8 mouse cellular contexts compared by ENCODE assay signal in genomic region chr11:70650322-70651175, GRCm38 (mm10). TPM values are rescaled to one million over a fixed set of nuclear protein-coding genes. Genes with fewer than 3 reads are reported as not detected.
DNase-seq lines count a peak whose midpoint lies in the region; ATAC-seq and TF ChIP-seq lines count a peak whose summit lies in the region.

No protein-coding gene starts in this region.

- H3K9ac ChIP-seq in forebrain, embryonic 11.5 days (ENCODE audit: low read length): no peak overlapping the region
- H3K9ac ChIP-seq in forebrain, embryonic 15.5 days (replicated peaks): no peak overlapping the region
- peak overlapping the region; percentile 55 for H3K9ac ChIP-seq in liver, embryonic 11.5 days (ENCODE audit: low read depth, low read length)

- peaks cover 29% of the 10 kb centered on the region for H3K4me1 ChIP-seq in forebrain, embryonic 11.5 days (replicated peaks; ENCODE audit: control insufficient read depth, insufficient read depth, low read length)
- peaks cover 57% of the 10 kb centered on the region for H3K4me1 ChIP-seq in forebrain, embryonic 15.5 days
- peaks cover 36% of the 10 kb centered on the region for H3K4me1 ChIP-seq in thymus, adult 2 months (replicated peaks; ENCODE audit: control insufficient read depth, insufficient read depth, low read length)
- H3K4me1 ChIP-seq in liver, embryonic 11.5 days (replicated peaks; ENCODE audit: control insufficient read depth, insufficient read depth, low read length): peaks cover 54% of the 10 kb centered on the region

- intact Hi-C loops in gastrocnemius, postnatal 14 days (cut with DNase I; ENCODE audit: low total_unique reads): no loop called here
- intact Hi-C loops in left cerebral cortex, postnatal 36 days (cut with DNase I): no loop called here

- TF ChIP-seq CTCF in thymus, adult 2 months (IDR thresholded peaks at IDR 0.05; ENCODE audit: borderline replicate concordance, control insufficient read depth, extremely low read depth, insufficient read depth, low read length, poor library complexity): no peak

- no peak overlapping the region for H3K27ac ChIP-seq in forebrain, embryonic 11.5 days (ENCODE audit: low read depth, low read length)
- H3K27ac ChIP-seq in forebrain, embryonic 15.5 days (replicated peaks): no peak overlapping the region
- peak overlapping the region; percentile 84 for H3K27ac ChIP-seq in thymus, adult 2 months (ENCODE audit: control insufficient read depth, insufficient read depth, low read length)
- H3K27ac ChIP-seq in liver, embryonic 11.5 days (ENCODE audit: low read depth, low read length): peak overlapping the region; percentile 77

- H3K9me3 ChIP-seq in forebrain, embryonic 11.5 days (ENCODE audit: control insufficient read depth, low read length): no peaks in the 10 kb centered on the region
- H3K9me3 ChIP-seq in forebrain, embryonic 15.5 days: no peaks in the 10 kb centered on the region
- H3K9me3 ChIP-seq in liver, embryonic 11.5 days (ENCODE audit: control insufficient read depth, low read length): no peaks in the 10 kb centered on the region

- peak; percentile 46 for DNase-seq in forebrain, embryonic 11.5 days (ENCODE audit: low spot score)
- DNase-seq in thymus, adult 2 months: peak; percentile 45
- no peak for DNase-seq in thymus, adult 18-20 months
- no peak for DNase-seq in liver, embryonic 11.5 days (ENCODE audit: low spot score)
- no peak for DNase-seq in testis, postnatal 10 days (ENCODE audit: low spot score)
- no peak for DNase-seq in gastrocnemius, postnatal 14 days
- no peak for DNase-seq in left cerebral cortex, postnatal 36 days (ENCODE audit: low spot score in 2 of 2)

- no peak overlapping the region for H3K4me2 ChIP-seq in forebrain, embryonic 11.5 days (ENCODE audit: low read depth, low read length, severe bottlenecking)
- H3K4me2 ChIP-seq in forebrain, embryonic 15.5 days (replicated peaks): no peak overlapping the region
- H3K4me2 ChIP-seq in liver, embryonic 11.5 days: peak overlapping the region; percentile 92

- no peak for TF ChIP-seq POLR2A in thymus, adult 2 months (IDR thresholded peaks at IDR 0.05; ENCODE audit: control insufficient read depth, extremely low read depth, insufficient read depth, low read length, poor library complexity)

- H3K36me3 ChIP-seq in forebrain, embryonic 11.5 days (ENCODE audit: control insufficient read depth, insufficient read depth, low read length): peaks cover 21% of the 10 kb centered on the region
- H3K36me3 ChIP-seq in forebrain, embryonic 15.5 days: peaks cover 37% of the 10 kb centered on the region
- H3K36me3 ChIP-seq in thymus, adult 2 months (ENCODE audit: control insufficient read depth, insufficient read depth, low read length): peaks cover 44% of the 10 kb centered on the region
- H3K36me3 ChIP-seq in liver, embryonic 11.5 days (ENCODE audit: control insufficient read depth, insufficient read depth, low read length): peaks cover 34% of the 10 kb centered on the region

- no peaks in the 10 kb centered on the region for H3K27me3 ChIP-seq in forebrain, embryonic 11.5 days (ENCODE audit: control insufficient read depth, insufficient read depth, low read length)
- no peaks in the 10 kb centered on the region for H3K27me3 ChIP-seq in forebrain, embryonic 15.5 days
- no peaks in the 10 kb centered on the region for H3K27me3 ChIP-seq in thymus, adult 2 months (ENCODE audit: control insufficient read depth, insufficient read depth, low read length)
- H3K27me3 ChIP-seq in liver, embryonic 11.5 days (replicated peaks; ENCODE audit: control insufficient read depth, insufficient read depth, low read length): no peaks in the 10 kb centered on the region

- no peak overlapping the region for H3K4me3 ChIP-seq in forebrain, embryonic 11.5 days (ENCODE audit: low read depth, low read length)
- H3K4me3 ChIP-seq in forebrain, embryonic 15.5 days: no peak overlapping the region
- peak overlapping the region; percentile 34 for H3K4me3 ChIP-seq in thymus, adult 2 months (ENCODE audit: control insufficient read depth, insufficient read depth, low read length)
- H3K4me3 ChIP-seq in liver, embryonic 11.5 days (ENCODE audit: low read depth, low read length): peak overlapping the region; percentile 100

- ATAC-seq in forebrain, embryonic 11.5 days (replicated peaks; ENCODE audit: low FRiP score): no peak
- no peak for ATAC-seq in forebrain, embryonic 15.5 days (replicated peaks)
- no peak for ATAC-seq in liver, embryonic 11.5 days (replicated peaks; ENCODE audit: low FRiP score)

- WGBS in forebrain, embryonic 11.5 days: 86% methylated on average over 11 of the region's 12 CpGs
- 84% methylated on average over 12 of the region's 12 CpGs for WGBS in forebrain, embryonic 15.5 days
- WGBS in thymus, adult 2 months: 44% methylated on average over 12 of the region's 12 CpGs
- 54% methylated on average over 12 of the region's 12 CpGs for WGBS in liver, embryonic 11.5 days

RNA-seq across cellular contexts. Expression of gene Slc25a11, which starts 3.3 kb away (rescaled TPM):
- 129 and 137 TPM in 2 replicates for polyA plus RNA-seq in forebrain, embryonic 11.5 days (2014; fragmentation: Nextera tagmentation; extraction: Ambion mirVana)
- polyA plus RNA-seq in forebrain, embryonic 15.5 days (2015; fragmentation: Nextera tagmentation; extraction: Ambion mirVana): 167 and 168 TPM in 2 replicates
- 132 and 162 TPM in 2 replicates for polyA plus RNA-seq in thymus, adult 2 months (2012; rRNA removed)
- polyA plus RNA-seq in liver, embryonic 11.5 days (2014; fragmentation: Nextera tagmentation; extraction: Ambion mirVana): 115 and 126 TPM in 2 replicates
- 100 to 1,000 TPM; 278 to 315 TPM for total RNA-seq in gastrocnemius, postnatal 14 days (2021)
- total RNA-seq in left cerebral cortex, postnatal 36 days (2021): 100 to 1,000 TPM; 113 to 125 TPM

RNA-seq across cellular contexts. Expression of gene Rnf167, which starts 3.5 kb away (rescaled TPM):
- 88.0 and 90.0 TPM in 2 replicates for polyA plus RNA-seq in forebrain, embryonic 11.5 days (2014; fragmentation: Nextera tagmentation; extraction: Ambion mirVana)
- polyA plus RNA-seq in forebrain, embryonic 15.5 days (2015; fragmentation: Nextera tagmentation; extraction: Ambion mirVana): 126 and 130 TPM in 2 replicates
- polyA plus RNA-seq in thymus, adult 2 months (2012; rRNA removed): 285 and 346 TPM in 2 replicates
- 113 and 114 TPM in 2 replicates for polyA plus RNA-seq in liver, embryonic 11.5 days (2014; fragmentation: Nextera tagmentation; extraction: Ambion mirVana)
- total RNA-seq in gastrocnemius, postnatal 14 days (2021): 10 to 100 TPM; 34.9 to 35.7 TPM
- total RNA-seq in left cerebral cortex, postnatal 36 days (2021): 10 to 100 TPM; 78.6 to 87.8 TPM

RNA-seq across cellular contexts. Expression of gene Pfn1, which starts 3.9 kb away (rescaled TPM):
- polyA plus RNA-seq in forebrain, embryonic 11.5 days (2014; fragmentation: Nextera tagmentation; extraction: Ambion mirVana): 1,387 and 1,399 TPM in 2 replicates
- polyA plus RNA-seq in forebrain, embryonic 15.5 days (2015; fragmentation: Nextera tagmentation; extraction: Ambion mirVana): 683 and 724 TPM in 2 replicates
- 3,213 and 4,498 TPM in 2 replicates for polyA plus RNA-seq in thymus, adult 2 months (2012; rRNA removed)
- polyA plus RNA-seq in liver, embryonic 11.5 days (2014; fragmentation: Nextera tagmentation; extraction: Ambion mirVana): 2,285 and 2,367 TPM in 2 replicates
- total RNA-seq in gastrocnemius, postnatal 14 days (2021): 100 to 1,000 TPM; 340 to 388 TPM
- total RNA-seq in left cerebral cortex, postnatal 36 days (2021): 100 to 1,000 TPM; 217 to 244 TPM

RNA-seq across cellular contexts. Expression of gene Eno3, which starts 6.5 kb away (rescaled TPM):
- 16.6 and 17.4 TPM in 2 replicates for polyA plus RNA-seq in forebrain, embryonic 11.5 days (2014; fragmentation: Nextera tagmentation; extraction: Ambion mirVana)
- 6.3 and 8.4 TPM in 2 replicates for polyA plus RNA-seq in forebrain, embryonic 15.5 days (2015; fragmentation: Nextera tagmentation; extraction: Ambion mirVana)
- polyA plus RNA-seq in thymus, adult 2 months (2012; rRNA removed): 25.3 and 75.8 TPM in 2 replicates
- 19.8 and 20.1 TPM in 2 replicates for polyA plus RNA-seq in liver, embryonic 11.5 days (2014; fragmentation: Nextera tagmentation; extraction: Ambion mirVana)
- total RNA-seq in gastrocnemius, postnatal 14 days (2021): 1,000 to 10,000 TPM; 6,763 to 7,262 TPM
- total RNA-seq in left cerebral cortex, postnatal 36 days (2021): 1 to 10 TPM; 9.5 to 9.6 TPM

RNA-seq across cellular contexts. Expression of gene Gp1ba, which starts 11.6 kb away (rescaled TPM):
- 1.1 and 1.3 TPM in 2 replicates for polyA plus RNA-seq in forebrain, embryonic 11.5 days (2014; fragmentation: Nextera tagmentation; extraction: Ambion mirVana)
- polyA plus RNA-seq in forebrain, embryonic 15.5 days (2015; fragmentation: Nextera tagmentation; extraction: Ambion mirVana): 0.08 and 0.24 TPM in 2 replicates
- 0.04 TPM in 2 replicates for polyA plus RNA-seq in thymus, adult 2 months (2012; rRNA removed)
- 15.3 and 16.4 TPM in 2 replicates for polyA plus RNA-seq in liver, embryonic 11.5 days (2014; fragmentation: Nextera tagmentation; extraction: Ambion mirVana)
- total RNA-seq in gastrocnemius, postnatal 14 days (2021): under 1 TPM in 1 of 2 experiments, not detected in 1; 0.08 TPM
- not detected for total RNA-seq in left cerebral cortex, postnatal 36 days (2021)

Comparison
In these comparisons a context has a peak if more than half of its experiments do, and no peak if none do; other contexts are left out.
1. DNase-seq: peak in forebrain, embryonic 11.5 days (single experiment) and thymus, adult 2 months (single experiment); none in thymus, adult 18-20 months (0 of 2), liver, embryonic 11.5 days (single experiment), testis, postnatal 10 days (single experiment), gastrocnemius, postnatal 14 days (single experiment) and left cerebral cortex, postnatal 36 days (0 of 2).
2. H3K27ac ChIP-seq: peak in thymus, adult 2 months (single experiment) and liver, embryonic 11.5 days (single experiment); none in forebrain, embryonic 11.5 days (single experiment) and forebrain, embryonic 15.5 days (single experiment).
3. H3K4me3 ChIP-seq: peak in thymus, adult 2 months (single experiment) and liver, embryonic 11.5 days (single experiment); none in forebrain, embryonic 11.5 days (single experiment) and forebrain, embryonic 15.5 days (single experiment).